Mouse (Mus musculus): Measurements from ENCODE around the gene Zfp462.

Zfp462 gene

DNA sequence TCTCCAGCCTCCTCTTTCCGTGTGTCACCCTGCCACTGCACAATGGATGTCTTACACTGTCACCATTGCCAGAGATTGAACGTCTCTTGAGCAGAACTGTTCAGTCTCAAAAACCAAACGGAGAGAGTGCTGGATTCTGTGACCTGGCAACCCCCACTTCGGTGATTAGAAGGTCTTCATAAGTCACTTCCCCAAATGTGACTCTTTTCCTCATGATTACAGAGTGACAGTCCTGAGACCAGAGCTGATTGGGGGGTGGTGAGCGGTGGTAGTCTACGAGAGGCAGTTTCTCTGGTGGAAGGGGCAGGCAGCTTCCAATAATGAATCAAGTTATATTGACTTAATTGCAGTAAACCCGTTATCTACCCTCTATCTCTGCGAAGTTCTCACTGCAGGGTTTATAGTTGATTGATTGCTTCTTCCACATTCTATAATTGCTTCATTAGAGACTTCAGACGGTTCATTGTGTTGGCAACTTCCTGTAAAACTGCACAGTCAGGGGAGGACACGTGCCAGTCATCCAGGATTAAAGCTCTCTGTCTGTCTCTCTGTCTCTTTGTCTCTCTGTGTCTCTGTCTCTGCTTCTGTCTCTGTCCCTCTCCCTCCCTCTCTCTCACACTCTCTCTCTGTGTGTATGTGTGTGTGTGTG lies 173.1 kb downstream of the Zfp462 start:
- DNase-seq (ENCODE audit: low spot score), result no peak

DNA sequence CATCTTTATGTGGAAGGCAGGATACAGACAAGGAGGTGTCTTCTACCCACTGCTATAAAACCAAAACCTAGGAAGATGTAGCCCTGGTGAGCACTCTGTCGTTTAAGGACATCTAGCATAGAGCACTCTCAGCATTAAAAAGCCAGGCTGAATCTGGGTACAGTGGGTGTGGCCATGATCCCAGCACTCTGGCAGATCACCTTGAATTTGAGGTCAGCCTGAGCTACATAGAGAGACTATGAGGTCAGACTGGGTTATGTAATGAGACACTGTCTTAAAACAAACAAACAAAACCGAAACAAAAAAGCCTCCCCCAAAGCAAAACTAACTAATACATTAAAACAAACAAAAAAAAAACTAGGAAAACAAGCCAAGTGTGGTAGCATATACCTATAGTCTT lies 176.3 kb downstream of the Zfp462 start:
- no peak for DNase-seq (ENCODE audit: low spot score)

DNA sequence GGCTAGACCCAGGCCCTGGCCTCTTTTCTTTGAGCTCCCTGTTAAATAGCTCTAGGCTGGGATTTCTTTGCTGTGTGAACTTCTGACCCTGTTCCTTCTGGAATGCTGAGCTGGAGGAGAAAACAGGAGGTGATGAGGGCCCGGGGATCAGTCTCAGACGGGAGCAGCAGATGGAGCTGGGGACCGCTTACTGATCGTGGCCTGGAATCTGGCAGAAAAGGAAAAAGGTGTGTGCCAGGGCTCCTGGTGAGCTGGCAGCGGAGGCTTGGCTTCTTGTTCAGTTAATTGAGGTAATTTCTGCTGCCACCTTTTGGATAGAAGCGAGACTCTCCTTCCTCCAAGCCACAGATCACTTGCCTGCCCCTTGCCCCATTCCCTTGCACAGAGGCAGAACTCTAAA lies 177.1 kb downstream of the Zfp462 start:
- no peak for DNase-seq (ENCODE audit: low spot score)

DNA sequence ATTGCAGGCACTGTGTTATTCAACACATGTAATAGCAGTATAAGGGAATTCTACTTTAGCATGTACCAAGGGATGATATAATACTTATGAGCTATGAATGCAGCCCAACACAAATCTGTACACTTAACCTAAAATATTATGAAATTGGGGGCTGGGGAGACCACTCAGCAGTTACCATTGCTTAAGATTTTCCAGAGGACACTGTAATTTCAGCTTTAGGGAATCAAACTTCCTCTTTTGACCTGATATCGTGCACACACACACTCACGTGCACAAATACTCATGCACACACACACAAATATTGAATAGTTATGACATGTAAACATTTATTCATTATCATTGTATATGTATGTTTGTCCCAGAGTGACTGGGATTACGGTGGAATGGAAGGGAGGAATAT lies 179.3 kb downstream of the Zfp462 start:
- DNase-seq (ENCODE audit: low spot score), result no peak

DNA sequence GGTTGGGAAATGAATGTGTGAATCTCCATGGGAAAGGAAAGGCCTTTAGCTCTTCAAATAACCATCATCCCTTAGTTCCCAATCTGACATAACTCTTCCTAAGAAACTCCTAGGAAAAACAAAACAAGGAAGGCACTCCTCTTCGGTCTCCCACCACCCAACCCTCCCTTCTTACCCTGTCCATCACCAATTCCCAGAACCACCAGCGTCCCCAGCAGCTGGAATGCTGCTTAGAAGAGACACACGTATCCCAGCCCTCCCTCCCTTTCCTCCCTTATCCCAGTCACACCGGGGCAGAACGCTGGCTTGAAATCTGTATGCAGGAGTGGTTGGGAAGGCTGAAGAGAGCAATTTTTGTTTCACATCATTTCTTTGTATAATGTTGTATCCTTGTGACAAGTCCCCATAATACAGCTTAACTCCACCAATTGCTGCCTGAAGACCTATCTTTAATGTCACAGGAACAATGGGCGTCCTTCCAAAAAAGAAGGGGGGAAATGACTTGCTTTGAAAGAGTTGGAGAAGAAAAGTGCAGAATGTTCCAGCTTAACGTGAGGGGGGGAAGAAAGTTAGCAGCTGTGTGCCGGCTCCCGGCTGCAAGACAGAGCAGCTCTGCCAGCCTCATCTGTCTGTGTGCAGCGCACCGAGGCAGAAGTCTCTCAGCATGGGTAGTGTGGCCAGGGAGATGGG lies 180.3 kb downstream of the Zfp462 start:
- DNase-seq (ENCODE audit: low spot score), result peak; percentile 19

DNA sequence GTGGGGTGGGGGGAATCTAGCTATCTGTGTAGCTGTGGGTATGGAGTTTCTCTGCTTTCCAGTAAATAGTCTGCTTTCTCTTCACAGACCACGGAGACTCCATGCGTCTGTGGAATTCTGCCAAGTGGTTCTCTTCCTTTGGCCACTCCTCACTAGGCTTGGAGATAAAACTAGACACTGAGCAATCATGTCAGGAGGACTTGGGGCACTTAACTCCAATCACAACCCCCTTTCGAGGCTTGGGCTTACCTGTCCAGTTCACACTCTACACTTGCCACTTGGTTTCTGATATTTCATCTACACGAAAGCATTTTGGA lies 180.8 kb downstream of the Zfp462 start:
- no peak for DNase-seq (ENCODE audit: low spot score)

DNA sequence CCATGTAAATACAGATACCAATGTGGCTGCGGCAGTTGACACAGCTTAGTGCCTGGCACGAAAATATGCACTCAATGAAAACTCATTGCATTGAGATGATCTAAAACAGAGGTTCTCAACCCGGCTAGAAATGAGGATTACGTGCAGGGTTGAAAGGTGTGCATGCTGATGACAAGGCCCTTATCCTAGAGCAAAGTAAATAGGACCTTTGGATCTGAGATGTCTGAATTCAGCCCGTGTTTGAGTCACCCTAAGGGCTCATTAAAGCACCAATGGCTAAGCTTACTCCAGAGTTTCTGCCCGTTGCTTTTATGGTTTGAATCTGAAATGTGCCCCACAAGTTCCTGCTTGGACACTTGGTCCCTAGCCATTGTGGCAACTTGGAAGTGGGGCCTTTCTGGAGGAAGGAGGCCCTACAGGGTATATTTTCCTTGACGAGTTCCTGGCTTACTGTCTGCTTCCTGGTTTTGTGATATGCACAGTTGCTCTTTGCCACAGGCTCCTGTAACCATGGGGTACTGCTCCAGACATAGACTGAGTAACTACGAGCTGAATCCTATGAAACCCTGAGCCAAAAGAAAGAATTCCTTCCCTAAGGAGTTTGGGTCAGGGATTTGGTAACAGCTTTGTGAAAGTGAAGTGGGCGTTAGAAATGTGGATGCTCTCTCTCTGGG lies 182.5 kb downstream of the Zfp462 start:
- DNase-seq (ENCODE audit: low spot score), result no peak

DNA sequence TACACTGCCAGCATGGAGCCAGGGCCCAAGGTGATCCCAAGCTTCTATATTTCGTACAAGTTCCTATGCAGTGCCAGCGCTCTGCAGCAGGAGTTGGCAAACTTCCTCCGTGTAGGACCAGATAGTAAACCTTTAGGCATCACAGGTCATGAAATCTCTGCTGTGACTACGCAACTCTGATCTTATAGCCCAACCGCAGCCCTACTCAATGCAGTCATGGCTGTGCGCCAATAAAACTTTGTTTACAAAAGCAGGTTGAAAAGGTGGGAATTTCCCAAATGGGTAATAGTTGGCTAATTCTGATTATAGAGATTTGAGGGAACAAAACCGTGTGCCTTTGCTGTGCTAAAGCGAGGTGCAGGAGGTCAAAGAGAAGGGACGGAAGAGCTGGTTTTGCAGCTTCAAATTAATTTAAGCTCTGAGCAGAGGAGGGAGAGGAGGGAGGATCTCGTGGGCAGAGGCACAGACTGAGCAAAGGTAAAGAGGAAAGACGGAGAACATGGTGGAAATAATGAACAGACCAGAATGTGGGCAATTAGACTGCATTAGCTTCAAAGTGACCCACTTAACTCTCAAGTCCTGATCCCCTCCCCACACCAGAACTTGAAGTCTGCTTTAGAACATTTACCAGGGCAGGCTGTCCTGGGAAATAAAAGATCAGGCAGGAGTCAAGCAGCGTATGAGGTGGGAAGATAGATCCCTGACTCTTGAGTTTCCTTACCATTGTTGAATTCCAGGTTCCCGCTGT lies 183.4 kb downstream of the Zfp462 start:
- no peak for DNase-seq (ENCODE audit: low spot score)

Measured in ovary, postnatal 36 days (tissue).